Mouse (Mus musculus): ENCODE data around the gene Ccnyl1. TPM values are rescaled to one million over a fixed set of nuclear protein-coding genes. Genes with fewer than 3 reads are reported as not detected.

Ccnyl1 gene
- polyA plus RNA-seq, 1 experiment from 2014 or later = 10.7 TPM

GRCm38 (mm10) chr1:64688046-64688445 lies 2.2 kb upstream of the Ccnyl1 start:
- H3K9ac ChIP-seq (ENCODE audit: low read length) = no peak overlapping the region
- no peak for ATAC-seq (ENCODE audit: insufficient number of reproducible peaks, low FRiP score, low TSS enrichment, low read depth)
- H3K36me3 ChIP-seq (ENCODE audit: control insufficient read depth, insufficient read depth, low read length) = no peaks in the 10 kb centered on the region
- no peak for DNase-seq (ENCODE audit: low spot score)
- peaks cover 10% of the 10 kb centered on the region; the same call in 1 of the 2 replicates for H3K4me1 ChIP-seq (ENCODE audit: control insufficient read depth, insufficient read depth, low read length)
- H3K4me3 ChIP-seq (ENCODE audit: low read depth, low read length) = no peak overlapping the region
- no peak overlapping the region for H3K4me2 ChIP-seq (ENCODE audit: low read depth, severe bottlenecking)
- H3K27me3 ChIP-seq (ENCODE audit: control insufficient read depth, insufficient read depth, low read length) = no peaks in the 10 kb centered on the region
- H3K9me3 ChIP-seq (ENCODE audit: control insufficient read depth, low read length) = no peaks in the 10 kb centered on the region
- WGBS = 69% methylated on average over 4 of the region's 4 CpGs
- no peak overlapping the region for H3K27ac ChIP-seq (replicated peaks; ENCODE audit: low read depth, low read length)

GRCm38 (mm10) chr1:64689561-64690212 lies 568 bp upstream of the Ccnyl1 start:
- DNase-seq (ENCODE audit: low spot score) (peak; percentile 33), ATAC-seq (ENCODE audit: insufficient number of reproducible peaks, low FRiP score, low TSS enrichment, low read depth) (no peak)
- Histone ChIP-seq H3K27ac (replicated peaks; ENCODE audit: low read depth, low read length) (0 out of 2 replicates have a peak overlapping the region, but pooled peaks have one; percentile 3), H3K9me3 (ENCODE audit: control insufficient read depth, low read length) (no peaks in the 10 kb centered on the region), H3K4me1 (ENCODE audit: control insufficient read depth, insufficient read depth, low read length) (peaks cover 11% of the 10 kb centered on the region; the same call in 1 of the 2 replicates), H3K4me3 (ENCODE audit: low read depth, low read length) (peak overlapping the region; percentile 92), H3K36me3 (ENCODE audit: control insufficient read depth, insufficient read depth, low read length) (no peaks in the 10 kb centered on the region), H3K9ac (ENCODE audit: low read length) (peak overlapping the region; percentile 54), H3K4me2 (ENCODE audit: low read depth, severe bottlenecking) (peak overlapping the region; percentile 76), H3K27me3 (ENCODE audit: control insufficient read depth, insufficient read depth, low read length) (no peaks in the 10 kb centered on the region)
- WGBS = 30% methylated on average over 9 of the region's 9 CpGs

- Histone ChIP-seq H3K4me1 (ENCODE audit: control insufficient read depth, insufficient read depth, low read length) (peaks cover 11% of the 10 kb centered on the region; the same call in 1 of the 2 replicates), H3K9me3 (ENCODE audit: control insufficient read depth, low read length) (no peaks in the 10 kb centered on the region), H3K27me3 (ENCODE audit: control insufficient read depth, insufficient read depth, low read length) (no peaks in the 10 kb centered on the region), H3K27ac (replicated peaks; ENCODE audit: low read depth, low read length) (peak overlapping the region; percentile 56; the same call in 1 of the 2 replicates), H3K4me3 (ENCODE audit: low read depth, low read length) (peak overlapping the region; percentile 92), H3K9ac (ENCODE audit: low read length) (peak overlapping the region; percentile 85), H3K36me3 (ENCODE audit: control insufficient read depth, insufficient read depth, low read length) (no peaks in the 10 kb centered on the region), H3K4me2 (ENCODE audit: low read depth, severe bottlenecking) (peak overlapping the region; percentile 73)
- DNase-seq (ENCODE audit: low spot score) = peak; percentile 64
- WGBS = under 1% methylated on average over 55 of the region's 55 CpGs
- ATAC-seq (ENCODE audit: insufficient number of reproducible peaks, low FRiP score, low TSS enrichment, low read depth) = peak; percentile 3; the same call in 1 of the 2 replicates
Observed at GRCm38 (mm10) chr1:64691121-64691551, 881 bp downstream of the Ccnyl1 start.

- Histone ChIP-seq H3K4me2 (ENCODE audit: low read depth, severe bottlenecking) (peak overlapping the region; percentile 73), H3K27me3 (ENCODE audit: control insufficient read depth, insufficient read depth, low read length) (no peaks in the 10 kb centered on the region), H3K9me3 (ENCODE audit: control insufficient read depth, low read length) (no peaks in the 10 kb centered on the region), H3K9ac (ENCODE audit: low read length) (peak overlapping the region; percentile 85), H3K4me1 (ENCODE audit: control insufficient read depth, insufficient read depth, low read length) (peaks cover 11% of the 10 kb centered on the region; the same call in 1 of the 2 replicates), H3K36me3 (ENCODE audit: control insufficient read depth, insufficient read depth, low read length) (no peaks in the 10 kb centered on the region), H3K27ac (replicated peaks; ENCODE audit: low read depth, low read length) (no peak overlapping the region), H3K4me3 (ENCODE audit: low read depth, low read length) (peak overlapping the region; percentile 92)
- WGBS = 3% methylated on average over 9 of the region's 9 CpGs
- ATAC-seq (ENCODE audit: insufficient number of reproducible peaks, low FRiP score, low TSS enrichment, low read depth) (no peak), DNase-seq (ENCODE audit: low spot score) (no peak)
Observed at GRCm38 (mm10) chr1:64691581-64691980, 1.3 kb downstream of the Ccnyl1 start.

GRCm38 (mm10) chr1:64695156-64695555 lies 4.9 kb downstream of the Ccnyl1 start:
- H3K36me3 ChIP-seq (ENCODE audit: control insufficient read depth, insufficient read depth, low read length) = no peaks in the 10 kb centered on the region
- no peak overlapping the region for H3K4me3 ChIP-seq (ENCODE audit: low read depth, low read length)
- 80% methylated on average over 3 of the region's 3 CpGs for WGBS
- ATAC-seq (ENCODE audit: insufficient number of reproducible peaks, low FRiP score, low TSS enrichment, low read depth) (no peak), DNase-seq (ENCODE audit: low spot score) (no peak)
- no peak overlapping the region for H3K27ac ChIP-seq (replicated peaks; ENCODE audit: low read depth, low read length)
- no peaks in the 10 kb centered on the region for H3K27me3 ChIP-seq (ENCODE audit: control insufficient read depth, insufficient read depth, low read length)
- no peak overlapping the region for H3K4me2 ChIP-seq (ENCODE audit: low read depth, severe bottlenecking)
- no peaks in the 10 kb centered on the region for H3K9me3 ChIP-seq (ENCODE audit: control insufficient read depth, low read length)
- no peak overlapping the region for H3K9ac ChIP-seq (ENCODE audit: low read length)
- H3K4me1 ChIP-seq (ENCODE audit: control insufficient read depth, insufficient read depth, low read length) = 0 out of 2 replicates have a peak, but pooled peaks cover 7% of the 10 kb centered on the region

GRCm38 (mm10) chr1:64701780-64702179 lies 11.5 kb downstream of the Ccnyl1 start:
- no peak overlapping the region for H3K27ac ChIP-seq (replicated peaks; ENCODE audit: low read depth, low read length)
- no peak overlapping the region for H3K4me2 ChIP-seq (ENCODE audit: low read depth, severe bottlenecking)
- H3K27me3 ChIP-seq (ENCODE audit: control insufficient read depth, insufficient read depth, low read length) = no peaks in the 10 kb centered on the region
- no peaks in the 10 kb centered on the region for H3K36me3 ChIP-seq (ENCODE audit: control insufficient read depth, insufficient read depth, low read length)
- H3K9ac ChIP-seq (ENCODE audit: low read length) = no peak overlapping the region
- DNase-seq (ENCODE audit: low spot score) (no peak), ATAC-seq (ENCODE audit: insufficient number of reproducible peaks, low FRiP score, low TSS enrichment, low read depth) (no peak)
- WGBS = 90% methylated on average over 3 of the region's 3 CpGs
- H3K4me3 ChIP-seq (ENCODE audit: low read depth, low read length) = no peak overlapping the region
- H3K9me3 ChIP-seq (ENCODE audit: control insufficient read depth, low read length) = no peaks in the 10 kb centered on the region
- no peaks in the 10 kb centered on the region for H3K4me1 ChIP-seq (ENCODE audit: control insufficient read depth, insufficient read depth, low read length)

- WGBS = 48% methylated on average over 6 of the region's 6 CpGs
- H3K36me3 ChIP-seq (ENCODE audit: control insufficient read depth, insufficient read depth, low read length) = no peaks in the 10 kb centered on the region
Observed at GRCm38 (mm10) chr1:64705230-64705629, 15.0 kb downstream of the Ccnyl1 start.

GRCm38 (mm10) chr1:64706610-64707009 lies 16.4 kb downstream of the Ccnyl1 start:
- Histone ChIP-seq H3K4me2 (ENCODE audit: low read depth, severe bottlenecking) (no peak overlapping the region), H3K4me1 (ENCODE audit: control insufficient read depth, insufficient read depth, low read length) (no peaks in the 10 kb centered on the region), H3K9ac (ENCODE audit: low read length) (no peak overlapping the region), H3K27ac (replicated peaks; ENCODE audit: low read depth, low read length) (no peak overlapping the region), H3K4me3 (ENCODE audit: low read depth, low read length) (no peak overlapping the region), H3K36me3 (ENCODE audit: control insufficient read depth, insufficient read depth, low read length) (no peaks in the 10 kb centered on the region), H3K9me3 (ENCODE audit: control insufficient read depth, low read length) (no peaks in the 10 kb centered on the region), H3K27me3 (ENCODE audit: control insufficient read depth, insufficient read depth, low read length) (no peaks in the 10 kb centered on the region)
- WGBS = 93% methylated on average over 2 of the region's 2 CpGs
- ATAC-seq (ENCODE audit: insufficient number of reproducible peaks, low FRiP score, low TSS enrichment, low read depth) (no peak), DNase-seq (ENCODE audit: low spot score) (no peak)

More at GRCm38 (mm10) chr1:64705230-64705629, 15.0 kb downstream of the Ccnyl1 start:
- Histone ChIP-seq H3K4me3 (ENCODE audit: low read depth, low read length) (no peak overlapping the region), H3K4me1 (ENCODE audit: control insufficient read depth, insufficient read depth, low read length) (no peaks in the 10 kb centered on the region), H3K9ac (ENCODE audit: low read length) (no peak overlapping the region), H3K27me3 (ENCODE audit: control insufficient read depth, insufficient read depth, low read length) (no peaks in the 10 kb centered on the region), H3K27ac (replicated peaks; ENCODE audit: low read depth, low read length) (no peak overlapping the region), H3K4me2 (ENCODE audit: low read depth, severe bottlenecking) (no peak overlapping the region), H3K9me3 (ENCODE audit: control insufficient read depth, low read length) (no peaks in the 10 kb centered on the region)
- DNase-seq (ENCODE audit: low spot score) (peak; percentile 64), ATAC-seq (ENCODE audit: insufficient number of reproducible peaks, low FRiP score, low TSS enrichment, low read depth) (no peak)

All from limb, embryonic 11.5 days (tissue).